Mouse (Mus musculus) brain, embryonic 14.5 days (tissue): ENCODE measurements around the gene Exoc8.

Experiments
- CTCF ChIP-seq: fragments of 200-500 bp; IDR thresholded peaks from 2 replicates; pipeline ENCODE4 v1.5.1; 2012; ENCODE audit warnings: inconsistent platforms, mild to moderate bottlenecking, moderate library complexity, borderline replicate concordance; ENCODE audit not compliant: insufficient read depth, insufficient read length; ENCODE audit errors: extremely low read depth
- POLR2A ChIP-seq: fragments of 200-500 bp; IDR thresholded peaks from 2 replicates; pipeline ENCODE4 v1.6.1; 2012; ENCODE audit warnings: mild to moderate bottlenecking, inconsistent platforms, borderline replicate concordance; ENCODE audit not compliant: poor library complexity, insufficient read depth, insufficient read length, severe bottlenecking; ENCODE audit errors: extremely low read depth

DNA sequence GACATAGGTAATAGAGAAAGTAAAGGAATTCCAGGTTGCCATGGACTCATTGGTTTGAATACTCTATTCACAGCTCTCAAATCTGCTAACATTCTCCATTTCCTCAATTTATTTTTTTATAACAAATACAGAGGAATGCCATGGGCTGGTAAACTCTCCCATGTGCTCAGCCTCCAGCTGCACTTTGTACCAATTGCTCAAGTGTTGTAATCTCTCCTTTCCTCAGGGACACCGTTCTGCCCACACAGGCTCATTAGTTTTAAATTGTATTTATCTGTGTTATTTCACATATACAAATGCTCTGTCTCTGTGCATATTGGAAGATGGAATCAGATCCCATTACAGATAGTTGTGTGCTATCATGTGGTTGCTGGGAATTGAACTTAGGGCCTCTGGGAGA lies 44.0 kb downstream of the Exoc8 start:
- TF ChIP-seq CTCF: no peak
- no peak for TF ChIP-seq POLR2A
